Mouse (Mus musculus) megakaryocyte, embryonic 14.5 days (primary cell): ENCODE data around the gene Bcas3. TPM values are rescaled to one million over a fixed set of nuclear protein-coding genes. Genes with fewer than 3 reads are reported as not detected.

Experiments
- H3K27me3 ChIP-seq: replicated peaks from 2 replicates; pipeline ENCODE3; 2012; ENCODE audit warnings: inconsistent platforms
- H3K36me3 ChIP-seq: replicated peaks from 2 replicates; pipeline ENCODE3; 2012; ENCODE audit warnings: low read length, inconsistent platforms, mixed read lengths
- H3K4me1 ChIP-seq: 2 replicates; pipeline ENCODE4 v1.6.1; 2012; ENCODE audit warnings: inconsistent platforms
- H3K4me3 ChIP-seq: replicated peaks from 2 replicates; pipeline ENCODE3; 2012; ENCODE audit warnings: moderate library complexity, mild to moderate bottlenecking, inconsistent platforms
- H3K9me3 ChIP-seq: 2 replicates; pipeline ENCODE4 v1.6.1; 2012; ENCODE audit warnings: inconsistent platforms
- FLI1 ChIP-seq: IDR thresholded peaks from 2 replicates; pipeline ENCODE4 v1.6.1; 2012; ENCODE audit warnings: low read length, inconsistent platforms, mixed read lengths
- GATA1 ChIP-seq: IDR thresholded peaks from 3 replicates; pipeline ENCODE4 v1.6.1; 2012; ENCODE audit warnings: mixed read lengths, low read length, inconsistent platforms, borderline replicate concordance
- polyA plus RNA-seq: library from polyadenylated mRNA; stranded (reverse); fragments of >175 nt; gene quantifications from 2 replicates; pipeline ENCODE4 v1.2.3, GENCODE M21; 2012; ENCODE audit warnings: low replicate concordance; ENCODE audit not compliant: insufficient read depth

The Bcas3 gene
- polyA plus RNA-seq, 1 experiment, result 212 TPM

GRCm38 (mm10) chr11:85829520-85830440 is 476.8 kb downstream of the Bcas3 start:
- H3K4me1 ChIP-seq, result peaks cover 60% of the 10 kb centered on the region
- peaks cover 3% of the 10 kb centered on the region for H3K36me3 ChIP-seq
- H3K9me3 ChIP-seq, result no peaks in the 10 kb centered on the region
- H3K4me3 ChIP-seq, result peak overlapping the region; percentile 56
- TF ChIP-seq GATA1 (no peak), FLI1 (no peak)
- H3K27me3 ChIP-seq, result peaks cover 99% of the 10 kb centered on the region

GRCm38 (mm10) chr11:85830901-85831341 is 478.0 kb downstream of the Bcas3 start:
- no peaks in the 10 kb centered on the region for H3K9me3 ChIP-seq
- H3K4me3 ChIP-seq, result peak overlapping the region; percentile 62
- H3K36me3 ChIP-seq, result no peaks in the 10 kb centered on the region
- H3K27me3 ChIP-seq, result peaks cover 99% of the 10 kb centered on the region
- H3K4me1 ChIP-seq, result peaks cover 60% of the 10 kb centered on the region
- TF ChIP-seq FLI1 (no peak), GATA1 (no peak)

GRCm38 (mm10) chr11:85831656-85832230 is 478.8 kb downstream of the Bcas3 start:
- TF ChIP-seq FLI1 (no peak), GATA1 (no peak)
- peaks cover 99% of the 10 kb centered on the region for H3K27me3 ChIP-seq

GRCm38 (mm10) chr11:85832231-85832924 is 479.4 kb downstream of the Bcas3 start, which contains the start of gene Tbx2:
Gene Tbx2 (plus strand): TSS chr11:85832551.
- Histone ChIP-seq H3K4me3 (peak within 1 kb of the TSS; percentile 88), H3K4me1 (peaks cover 69% of the 10 kb centered on the region)
- TF ChIP-seq GATA1 (no peak), FLI1 (no peak)

More at GRCm38 (mm10) chr11:85831656-85832230, 478.8 kb downstream of the Bcas3 start:
- H3K9me3 ChIP-seq, result no peaks in the 10 kb centered on the region
- peaks cover 62% of the 10 kb centered on the region for H3K4me1 ChIP-seq
- H3K36me3 ChIP-seq, result no peaks in the 10 kb centered on the region
- H3K4me3 ChIP-seq, result peak overlapping the region; percentile 86

GRCm38 (mm10) chr11:85833081-85833521 is 480.1 kb downstream of the Bcas3 start:
- Histone ChIP-seq H3K4me3 (peak overlapping the region; percentile 88), H3K27me3 (peaks cover 99% of the 10 kb centered on the region), H3K9me3 (0 out of 2 replicates have a peak, but pooled peaks cover 1% of the 10 kb centered on the region), H3K36me3 (no peaks in the 10 kb centered on the region), H3K4me1 (peaks cover 76% of the 10 kb centered on the region)
- TF ChIP-seq FLI1 (no peak), GATA1 (no peak)

More at GRCm38 (mm10) chr11:85832231-85832924, 479.4 kb downstream of the Bcas3 start, which contains the start of gene Tbx2:
- H3K36me3 ChIP-seq, result no peaks in the 10 kb centered on the region
- peaks cover 99% of the 10 kb centered on the region for H3K27me3 ChIP-seq
- H3K9me3 ChIP-seq, result no peaks in the 10 kb centered on the region

GRCm38 (mm10) chr11:85833761-85834385 is 480.9 kb downstream of the Bcas3 start:
- no peak overlapping the region for H3K4me3 ChIP-seq
- peaks cover 100% of the 10 kb centered on the region for H3K27me3 ChIP-seq
- TF ChIP-seq GATA1 (no peak), FLI1 (no peak)
- peaks cover 75% of the 10 kb centered on the region for H3K4me1 ChIP-seq
- 0 out of 2 replicates have a peak, but pooled peaks cover 3% of the 10 kb centered on the region for H3K9me3 ChIP-seq
- H3K36me3 ChIP-seq, result no peaks in the 10 kb centered on the region

GRCm38 (mm10) chr11:85834386-85834931 is 481.5 kb downstream of the Bcas3 start:
- Histone ChIP-seq H3K27me3 (peaks cover 100% of the 10 kb centered on the region), H3K4me1 (peaks cover 69% of the 10 kb centered on the region), H3K9me3 (0 out of 2 replicates have a peak, but pooled peaks cover 3% of the 10 kb centered on the region), H3K4me3 (no peak overlapping the region), H3K36me3 (no peaks in the 10 kb centered on the region)
- no peak for TF ChIP-seq GATA1
- no peak for TF ChIP-seq FLI1

GRCm38 (mm10) chr11:85835001-85835752 is 482.2 kb downstream of the Bcas3 start:
- Histone ChIP-seq H3K9me3 (0 out of 2 replicates have a peak, but pooled peaks cover 3% of the 10 kb centered on the region), H3K27me3 (peaks cover 100% of the 10 kb centered on the region), H3K4me1 (peaks cover 68% of the 10 kb centered on the region), H3K4me3 (no peak overlapping the region), H3K36me3 (no peaks in the 10 kb centered on the region)
- TF ChIP-seq GATA1 (no peak), FLI1 (no peak)
